Mouse (Mus musculus): ENCODE results near the gene Tbc1d10a. TPM values are rescaled to one million over a fixed set of nuclear protein-coding genes. Genes with fewer than 3 reads are reported as not detected.
A peak's percentile ranks its signal among the peaks of the same experiment; 100 is the strongest.

Tbc1d10a gene
- polyA plus RNA-seq, 1 experiment from 2014 or later = 10.7 TPM

DNA sequence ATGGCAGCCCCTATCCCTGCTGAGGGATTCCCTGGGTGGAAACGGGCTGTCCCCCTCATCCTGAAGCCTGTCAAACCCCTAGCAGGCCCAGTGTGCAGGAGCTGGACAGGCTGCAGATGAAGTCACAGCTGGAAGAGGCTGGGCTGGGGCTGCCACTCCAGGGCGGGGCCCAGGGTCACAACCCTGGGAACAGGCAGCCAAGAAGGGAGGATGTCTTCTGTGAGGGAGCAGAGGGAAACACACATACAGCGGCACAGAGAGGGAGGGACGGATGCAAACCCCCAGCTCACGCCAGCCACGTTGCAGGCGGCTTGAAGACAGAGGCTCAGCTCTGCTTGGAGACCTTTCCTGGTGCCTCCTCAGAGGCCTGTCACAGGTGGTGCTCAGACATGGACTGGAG, 77.5 kb downstream of the Tbc1d10a start:
- Histone ChIP-seq H3K9ac (no peak overlapping the region), H3K4me2 (no peak overlapping the region), H3K4me1 (peaks cover 37% of the 10 kb centered on the region), H3K27ac (no peak overlapping the region), H3K9me3 (replicated peaks) (no peaks in the 10 kb centered on the region), H3K27me3 (replicated peaks) (peaks cover 78% of the 10 kb centered on the region), H3K4me3 (no peak overlapping the region), H3K36me3 (no peaks in the 10 kb centered on the region)
- WGBS (ENCODE audit: insufficient replicate concordance) = 52% methylated on average over 7 of the region's 7 CpGs
- no peak for ATAC-seq

Small RNAs within 50 kb of the gene (microRNA-seq; reads per million reads assigned to microRNA genes)
- 9.1 reads per million, percentile 20 among the genes with 10 or more reads in this experiment for gene Mir3060

Other genes with a start within 250 kb of the Tbc1d10a start
- 72.0 and 74.0 TPM in 2 replicates for gene Pes1, start 222.8 kb upstream of the Tbc1d10a start, polyA plus RNA-seq (2016; fragmentation: Nextera tagmentation; extraction: Ambion mirVana)
- 0.11 and 0.13 TPM in 2 replicates for gene 4930556J24Rik, start 210.0 kb upstream of the Tbc1d10a start, polyA plus RNA-seq (2016; fragmentation: Nextera tagmentation; extraction: Ambion mirVana)
- gene Gal3st1, start 203.2 kb upstream of the Tbc1d10a start, polyA plus RNA-seq (2016; fragmentation: Nextera tagmentation; extraction: Ambion mirVana) = 0.72 and 0.85 TPM in 2 replicates
- 0.62 and 0.71 TPM in 2 replicates for gene Sec14l4, start 155.3 kb upstream of the Tbc1d10a start, polyA plus RNA-seq (2016; fragmentation: Nextera tagmentation; extraction: Ambion mirVana)
- not detected in 2 replicates for gene Sec14l3, start 121.9 kb upstream of the Tbc1d10a start, polyA plus RNA-seq (2016; fragmentation: Nextera tagmentation; extraction: Ambion mirVana)
- 32.2 and 35.9 TPM in 2 replicates for gene Mtfp1, start 91.3 kb upstream of the Tbc1d10a start, polyA plus RNA-seq (2016; fragmentation: Nextera tagmentation; extraction: Ambion mirVana)
- 5.4 and 5.9 TPM in 2 replicates for gene Sec14l2, start 63.4 kb upstream of the Tbc1d10a start, polyA plus RNA-seq (2016; fragmentation: Nextera tagmentation; extraction: Ambion mirVana)
- 9.7 and 10.6 TPM in 2 replicates for gene Rnf215, start 51.6 kb upstream of the Tbc1d10a start, polyA plus RNA-seq (2016; fragmentation: Nextera tagmentation; extraction: Ambion mirVana)
- 1.4 and 1.5 TPM in 2 replicates for gene Ccdc157, start 26.5 kb upstream of the Tbc1d10a start, polyA plus RNA-seq (2016; fragmentation: Nextera tagmentation; extraction: Ambion mirVana)
- gene Sf3a1, start 26.4 kb upstream of the Tbc1d10a start, polyA plus RNA-seq (2016; fragmentation: Nextera tagmentation; extraction: Ambion mirVana) = 41.7 and 42.1 TPM in 2 replicates
- 2.1 and 2.3 TPM in 2 replicates for gene Castor1, start 31.4 kb downstream of the Tbc1d10a start, polyA plus RNA-seq (2016; fragmentation: Nextera tagmentation; extraction: Ambion mirVana)
- gene Osm, start 49.6 kb downstream of the Tbc1d10a start, polyA plus RNA-seq (2016; fragmentation: Nextera tagmentation; extraction: Ambion mirVana) = 0.48 and 0.55 TPM in 2 replicates
- not detected in 2 replicates for gene Lif, start 70.8 kb downstream of the Tbc1d10a start, polyA plus RNA-seq (2016; fragmentation: Nextera tagmentation; extraction: Ambion mirVana)

Measured in liver, embryonic 12.5 days (tissue).